Mouse (Mus musculus) right cerebral cortex, adult 18-20 months (tissue): ENCODE data around the gene Srebf2.
A peak's percentile ranks its signal among the peaks of the same experiment; 100 is the strongest.
"Not testable (repeated sequence)": the region's sequence is repeated elsewhere in the genome, so short reads cannot be mapped to it uniquely, and the experiment has no call there.

Experiments used
- DNase-seq: peaks from one replicate; pipeline ENCODE4 v3.0.0; 2022; ENCODE audit warnings: mixed read lengths

The Srebf2 gene

GRCm38 (mm10) chr15:82230098-82230611 is 83.2 kb downstream of the Srebf2 start:
- no peak for DNase-seq

GRCm38 (mm10) chr15:82231100-82231499 is 84.1 kb downstream of the Srebf2 start:
- no peak for DNase-seq

- DNase-seq = no peak
Observed at GRCm38 (mm10) chr15:82231591-82232378, 84.8 kb downstream of the Srebf2 start.

GRCm38 (mm10) chr15:82232651-82233050 is 85.7 kb downstream of the Srebf2 start:
- DNase-seq = no peak

- DNase-seq = no peak
Observed at GRCm38 (mm10) chr15:82235661-82236060, 88.7 kb downstream of the Srebf2 start.

- peak; percentile 78 for DNase-seq
Observed at GRCm38 (mm10) chr15:82236565-82236964, 89.6 kb downstream of the Srebf2 start.

- DNase-seq = no peak
Observed at GRCm38 (mm10) chr15:82243311-82243710, 96.3 kb downstream of the Srebf2 start.

GRCm38 (mm10) chr15:82243742-82244114 is 96.7 kb downstream of the Srebf2 start:
- no peak for DNase-seq

GRCm38 (mm10) chr15:82244115-82244804 is 97.3 kb downstream of the Srebf2 start, which contains the start of gene Cenpm:
Gene Cenpm (minus strand): TSS chr15:82244748.
- DNase-seq = peak; percentile 94

- DNase-seq = not testable (repeated sequence)
Observed at GRCm38 (mm10) chr15:82244805-82245161, 97.8 kb downstream of the Srebf2 start.

- DNase-seq = no peak
Observed at GRCm38 (mm10) chr15:82247131-82247776, 100.3 kb downstream of the Srebf2 start.

GRCm38 (mm10) chr15:82251579-82251978 is 104.6 kb downstream of the Srebf2 start:
- DNase-seq = no peak

- no peak for DNase-seq
Observed at GRCm38 (mm10) chr15:82252097-82252496, 105.1 kb downstream of the Srebf2 start, which contains the start of gene 1500009C09Rik. Gene 1500009C09Rik (plus strand): TSS chr15:82252397.
